Mouse (Mus musculus): ENCODE results near the gene Ccdc157.

- TF ChIP-seq CTCF (conservative IDR thresholded peaks at IDR 0.05; ENCODE audit: insufficient read depth, insufficient read length, low read depth, low read length) (no peak), POLR2A (IDR thresholded peaks at IDR 0.05; ENCODE audit: low read depth, low read length) (no peak)
Measured at GRCm38 (mm10) chr11:4138964-4139363, 21.1 kb downstream of the Ccdc157 start.

All from kidney, adult 2 months (tissue).